Mouse (Mus musculus) stomach, postnatal 0 days (tissue): Measurements from ENCODE around the gene Dnal4. TPM values are rescaled to one million over a fixed set of nuclear protein-coding genes. Genes with fewer than 3 reads are reported as not detected.

Experiments used
- ATAC-seq: fragments of 200-750 bp; cut with Nextera tagmentation; 2 replicates; pipeline ENCODE4 v1.8.0; 2017; ENCODE audit not compliant: low FRiP score, low TSS enrichment
- DNase-seq: peaks from one replicate; pipeline ENCODE4 v3.0.0-alpha.2; 2016; ENCODE audit warnings: low spot score
- H3K27ac ChIP-seq: fragments of 300-500 bp; sonication (generic); replicated peaks from 2 replicates; pipeline ENCODE4 v1.5.1; 2014; ENCODE audit warnings: mild to moderate bottlenecking, control low read depth
- H3K27me3 ChIP-seq: fragments of 300-500 bp; sonication (generic); 2 replicates; pipeline ENCODE4 v1.6.1; 2014; ENCODE audit warnings: low read length; ENCODE audit not compliant: control insufficient read depth, insufficient read depth
- H3K36me3 ChIP-seq: fragments of 300-500 bp; sonication (generic); 2 replicates; pipeline ENCODE4 v1.6.1; 2014; ENCODE audit warnings: low read length, mixed read lengths; ENCODE audit not compliant: control insufficient read depth, insufficient read depth
- H3K4me1 ChIP-seq: fragments of 300-500 bp; sonication (generic); replicated peaks from 2 replicates; pipeline ENCODE4 v1.6.1; 2014; ENCODE audit warnings: antibody characterized with exemption; ENCODE audit not compliant: control insufficient read depth, insufficient read depth
- H3K4me2 ChIP-seq: fragments of 300-500 bp; sonication (generic); replicated peaks from 2 replicates; pipeline ENCODE4 v1.6.1; 2014; ENCODE audit warnings: low read depth, mild to moderate bottlenecking, control low read depth, moderate library complexity
- H3K4me3 ChIP-seq: fragments of 300-500 bp; sonication (generic); 2 replicates; pipeline ENCODE4 v1.5.1; 2014; ENCODE audit warnings: low read depth, low read length, control low read depth
- H3K9ac ChIP-seq: fragments of 300-500 bp; sonication (generic); 2 replicates; pipeline ENCODE4 v1.6.1; 2014; ENCODE audit warnings: mild to moderate bottlenecking, low read length, control low read depth, mixed read lengths
- H3K9me3 ChIP-seq: fragments of 300-500 bp; sonication (generic); 2 replicates; pipeline ENCODE4 v1.6.1; 2016; ENCODE audit warnings: low read length; ENCODE audit not compliant: control insufficient read depth
- CTCF ChIP-seq: IDR thresholded peaks from 2 replicates; pipeline ENCODE4 v1.5.1; 2016; ENCODE audit warnings: antibody characterized with exemption, low read depth, mild to moderate bottlenecking, moderate library complexity
- EP300 ChIP-seq: optimal IDR thresholded peaks from 2 replicates; pipeline ENCODE3; 2016; ENCODE audit warnings: antibody characterized with exemption
- WGBS: fragments of 180-500 bp; shearing (Covaris S2); extraction: QIAGEN DNeasy Blood & Tissue Kit; methylation state at CpG from one replicate; pipeline ENCODE4 v1.1.7; 2014; 5-methylcytosine and 5-hydroxymethylcytosine counted together
- polyA plus RNA-seq: library from polyadenylated mRNA; unstranded; fragments of >200 nt; fragmentation: Nextera tagmentation; extraction: Ambion mirVana; gene quantifications from 2 replicates; pipeline ENCODE4 v1.2.1, GENCODE M21; 2015

Dnal4 gene
- polyA plus RNA-seq, 1 experiment from 2014 or later = 31.4 TPM

- no peak overlapping the region for H3K27ac ChIP-seq
- no peak overlapping the region for H3K4me2 ChIP-seq
- H3K9me3 ChIP-seq = no peaks in the 10 kb centered on the region
- H3K4me1 ChIP-seq = no peaks in the 10 kb centered on the region
- H3K27me3 ChIP-seq = no peaks in the 10 kb centered on the region
- TF ChIP-seq CTCF (no peak), EP300 (no peak)
- ATAC-seq (no peak), DNase-seq (no peak)
- WGBS = 92% methylated on average over 6 of the region's 6 CpGs
- H3K4me3 ChIP-seq = no peak overlapping the region
- H3K36me3 ChIP-seq = peaks cover 46% of the 10 kb centered on the region
- no peak overlapping the region for H3K9ac ChIP-seq
Measured at GRCm38 (mm10) chr15:79727840-79728239, 49.8 kb downstream of the Dnal4 start.

DNA sequence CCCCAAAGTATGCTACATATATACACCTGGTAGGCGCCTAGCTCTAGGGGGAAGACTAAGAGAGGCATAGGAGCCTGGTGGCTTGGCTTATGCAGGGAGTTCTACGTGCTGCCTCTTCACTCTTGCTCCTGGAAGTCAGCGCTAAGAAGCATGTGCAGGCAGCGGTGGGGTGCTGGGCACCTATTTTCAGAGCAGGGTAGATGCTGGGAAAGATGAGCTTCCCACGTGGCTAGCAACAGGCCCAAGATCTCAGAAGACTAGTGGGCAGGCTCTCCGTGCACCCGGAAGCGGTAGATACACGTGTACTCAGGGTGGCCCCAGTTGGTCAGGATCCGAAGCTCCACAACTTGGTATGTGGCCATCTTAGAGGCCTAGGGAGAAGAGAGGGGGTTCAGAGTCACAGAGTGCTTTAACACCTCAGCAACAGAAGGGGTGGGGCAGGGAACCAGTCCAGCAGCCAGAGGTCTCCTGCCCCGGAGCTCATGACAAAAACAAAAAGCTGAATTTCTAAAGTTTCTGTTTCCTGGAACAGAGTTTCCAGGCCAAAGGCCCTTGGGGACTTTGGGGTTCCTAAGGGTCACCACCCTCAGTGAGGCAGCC is 52.4 kb downstream of the Dnal4 start:
- WGBS = 87% methylated on average over 11 of the region's 11 CpGs

DNA sequence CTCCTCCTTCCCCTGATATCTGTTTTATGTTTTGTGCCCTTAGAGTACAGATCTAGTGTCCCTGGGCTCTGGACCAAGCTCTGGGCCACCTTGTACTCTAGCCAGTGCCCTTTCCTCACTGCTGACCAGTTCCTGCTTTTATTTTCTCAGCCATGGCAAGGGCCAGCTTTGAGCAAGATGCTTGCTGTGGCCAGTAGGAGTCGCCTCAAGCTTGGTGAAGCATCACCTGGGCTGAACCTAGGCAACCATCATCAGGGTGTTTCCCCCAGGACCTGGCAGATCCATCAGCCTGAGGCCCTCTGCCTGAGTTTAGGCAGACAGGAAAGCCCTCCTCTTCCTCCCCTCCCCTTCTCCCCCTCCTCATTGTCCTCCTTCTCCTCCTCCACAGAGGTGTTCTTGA is 54.2 kb downstream of the Dnal4 start:
- DNase-seq (peak; percentile 45), ATAC-seq (peak; percentile 46)
- Histone ChIP-seq H3K36me3 (peaks cover 26% of the 10 kb centered on the region), H3K9ac (no peak overlapping the region), H3K27ac (no peak overlapping the region), H3K9me3 (no peaks in the 10 kb centered on the region), H3K4me2 (no peak overlapping the region), H3K4me3 (no peak overlapping the region), H3K4me1 (no peaks in the 10 kb centered on the region), H3K27me3 (no peaks in the 10 kb centered on the region)
- 29% methylated on average over 1 of the region's 1 CpGs for WGBS
- peak; percentile 76 for TF ChIP-seq CTCF
- no peak for TF ChIP-seq EP300

More for the DNA sequence above, 52.4 kb downstream of the Dnal4 start:
- no peak overlapping the region for H3K9ac ChIP-seq
- H3K27ac ChIP-seq = no peak overlapping the region
- H3K4me2 ChIP-seq = no peak overlapping the region
- ATAC-seq (no peak), DNase-seq (no peak)
- H3K9me3 ChIP-seq = no peaks in the 10 kb centered on the region
- H3K36me3 ChIP-seq = peaks cover 36% of the 10 kb centered on the region
- no peaks in the 10 kb centered on the region for H3K27me3 ChIP-seq
- no peaks in the 10 kb centered on the region for H3K4me1 ChIP-seq
- TF ChIP-seq EP300 (no peak), CTCF (no peak)
- no peak overlapping the region for H3K4me3 ChIP-seq

DNA sequence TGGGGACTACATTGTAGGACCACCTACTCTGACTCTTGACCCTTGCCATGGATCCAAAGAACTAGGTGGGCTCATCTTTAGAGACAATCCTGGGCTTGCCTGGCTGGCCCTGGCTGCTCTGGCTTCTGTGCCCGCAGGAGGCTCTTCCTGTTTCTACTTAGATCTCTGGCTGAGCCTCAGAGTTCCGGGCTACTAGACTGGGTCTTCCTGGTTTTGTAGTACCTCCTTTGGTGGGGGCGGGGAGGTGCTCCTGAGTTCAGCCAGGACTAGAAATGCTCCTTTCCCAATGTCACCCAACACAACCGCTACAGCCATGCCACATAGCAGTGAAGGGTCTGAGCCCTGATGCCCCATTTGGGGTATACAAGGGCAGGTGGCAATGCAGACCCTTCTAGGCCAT is 56.9 kb downstream of the Dnal4 start:
- Histone ChIP-seq H3K9ac (no peak overlapping the region), H3K27me3 (no peaks in the 10 kb centered on the region), H3K27ac (no peak overlapping the region), H3K4me1 (no peaks in the 10 kb centered on the region), H3K4me2 (no peak overlapping the region), H3K36me3 (peaks cover 24% of the 10 kb centered on the region), H3K9me3 (no peaks in the 10 kb centered on the region), H3K4me3 (no peak overlapping the region)
- TF ChIP-seq CTCF = no peak
- TF ChIP-seq EP300 = no peak
- DNase-seq (no peak), ATAC-seq (no peak)
- WGBS = 84% methylated on average over 4 of the region's 4 CpGs

DNA sequence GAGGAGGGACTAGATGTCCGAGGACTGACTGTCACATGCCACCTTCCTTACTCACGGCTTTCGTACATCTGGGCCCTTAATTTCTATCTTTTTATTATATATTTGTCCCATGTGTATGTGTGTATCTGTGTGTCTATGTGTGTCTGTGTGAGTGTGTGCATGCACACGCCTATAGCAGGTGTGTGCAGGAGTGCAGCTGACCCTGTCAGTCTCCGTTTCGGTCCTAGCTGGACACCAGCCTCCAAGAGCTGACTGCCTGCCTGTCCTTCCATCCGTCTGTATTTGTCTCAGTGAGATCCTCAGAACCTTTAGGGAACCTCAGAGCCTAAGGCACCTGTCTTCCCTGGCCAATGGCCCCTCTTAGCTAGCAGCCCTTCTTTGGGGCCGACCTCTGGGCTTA is 57.4 kb downstream of the Dnal4 start:
- H3K4me2 ChIP-seq = no peak overlapping the region
- DNase-seq (no peak), ATAC-seq (no peak)
- no peak overlapping the region for H3K27ac ChIP-seq
- H3K9me3 ChIP-seq = no peaks in the 10 kb centered on the region
- peaks cover 25% of the 10 kb centered on the region for H3K36me3 ChIP-seq
- H3K27me3 ChIP-seq = no peaks in the 10 kb centered on the region
- WGBS = 88% methylated on average over 8 of the region's 8 CpGs
- H3K4me1 ChIP-seq = no peaks in the 10 kb centered on the region
- H3K9ac ChIP-seq = no peak overlapping the region
- TF ChIP-seq EP300 (no peak), CTCF (no peak)
- no peak overlapping the region for H3K4me3 ChIP-seq

DNA sequence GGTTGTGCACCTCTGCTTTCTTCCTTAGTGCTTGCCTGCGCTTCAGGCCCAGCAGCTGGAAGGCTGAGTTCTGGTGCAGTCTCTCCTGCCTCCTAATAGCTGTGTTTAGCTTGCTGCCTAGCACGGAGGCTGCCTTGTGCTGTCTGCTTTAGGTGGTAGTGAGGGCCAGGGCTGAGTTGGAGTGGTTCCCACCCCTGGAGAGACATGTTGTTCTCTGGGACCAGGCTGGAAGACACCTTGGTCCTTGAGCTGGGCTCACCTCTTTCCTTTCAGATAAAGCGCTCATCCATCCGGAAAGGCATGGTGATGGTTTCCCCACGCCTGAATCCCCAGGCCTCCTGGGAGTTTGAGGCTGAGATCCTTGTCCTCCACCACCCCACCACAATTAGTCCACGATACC is 60.9 kb downstream of the Dnal4 start:
- Histone ChIP-seq H3K9ac (no peak overlapping the region), H3K9me3 (no peaks in the 10 kb centered on the region), H3K4me2 (no peak overlapping the region), H3K4me3 (no peak overlapping the region), H3K27me3 (no peaks in the 10 kb centered on the region), H3K27ac (no peak overlapping the region), H3K4me1 (no peaks in the 10 kb centered on the region), H3K36me3 (peaks cover 27% of the 10 kb centered on the region)
- TF ChIP-seq CTCF = no peak
- TF ChIP-seq EP300 = no peak
- 89% methylated on average over 6 of the region's 6 CpGs for WGBS
- no peak for ATAC-seq
- no peak for DNase-seq
